Mouse (Mus musculus): ENCODE measurements at regions not wholly inside any gene's neighbourhood (a gene's known extent, or its start where the extent isn't known, plus 50 kb on each side); places are given as distances from the start of the nearest gene placed in this dataset.

DNA sequence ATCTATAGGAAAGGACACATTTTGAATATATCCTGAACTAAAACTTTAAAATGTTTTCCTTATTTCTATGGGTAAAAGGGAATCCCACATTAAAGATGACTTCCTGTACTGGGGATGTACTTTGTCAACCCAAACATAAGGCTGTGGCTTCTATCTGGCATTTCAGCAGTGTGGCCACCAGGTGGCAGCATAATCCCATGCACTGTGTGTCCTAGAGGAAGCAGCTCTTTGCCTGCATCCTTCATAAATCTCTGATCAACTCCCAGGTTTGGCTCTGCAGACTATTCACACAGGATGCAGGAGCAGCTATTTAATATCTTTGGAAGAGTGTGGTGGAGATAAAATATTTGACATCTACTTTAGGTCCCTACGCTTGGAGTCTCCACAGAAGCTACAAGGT, 59.1 kb downstream of the Bmp15 start:
- peak; percentile 17 to 64 for DNase-seq (ENCODE audit: low spot score in 2 of 2)

- no peak for DNase-seq (ENCODE audit: low spot score in 2 of 2)
Observed at GRCm38 (mm10) chrX:6258523-6258922, 62.0 kb downstream of the Bmp15 start.

GRCm38 (mm10) chrX:6254058-6254457, 66.5 kb downstream of the Bmp15 start:
- DNase-seq (ENCODE audit: low spot score in 2 of 2), result no peak

- no peak for DNase-seq (ENCODE audit: low spot score in 2 of 2)
Observed at GRCm38 (mm10) chrX:6252873-6253272, 67.6 kb downstream of the Bmp15 start.
